Mouse (Mus musculus): Measurements from ENCODE around the gene Abr. TPM values are rescaled to one million over a fixed set of nuclear protein-coding genes. Genes with fewer than 3 reads are reported as not detected.
A peak's percentile ranks its signal among the peaks of the same experiment; 100 is the strongest.

Abr gene
- polyA plus RNA-seq (2015; fragmentation: Nextera tagmentation; extraction: Ambion mirVana): 37.5 and 38.0 TPM in 2 replicates

GRCm38 (mm10) chr11:76622152-76622565 is at the start of gene Abr:
Gene Abr, minus strand, starts transcription at chr11:76622314.
- H3K36me3 ChIP-seq: no peaks in the 10 kb centered on the region
- peak within 1 kb of the TSS; percentile 75 for H3K4me3 ChIP-seq
- no peak for ATAC-seq (ENCODE audit: low FRiP score, low read depth)
- WGBS: under 1% methylated on average over 31 of the region's 31 CpGs
- H3K27ac ChIP-seq: no peak within 1 kb of the TSS; the same call in 1 of the 2 replicates
- peaks cover 30% of the 10 kb centered on the region for H3K4me1 ChIP-seq
- peaks cover 20% of the 10 kb centered on the region for H3K27me3 ChIP-seq
- peak within 1 kb of the TSS; percentile 99 for H3K4me2 ChIP-seq (replicated peaks)
- H3K9me3 ChIP-seq: no peaks in the 10 kb centered on the region
- H3K9ac ChIP-seq: peak within 1 kb of the TSS; percentile 75

- H3K9me3 ChIP-seq: no peaks in the 10 kb centered on the region
- H3K4me2 ChIP-seq (replicated peaks): no peak overlapping the region
- WGBS: 20% methylated on average over 4 of the region's 4 CpGs
- ATAC-seq (ENCODE audit: low FRiP score, low read depth): no peak
- H3K36me3 ChIP-seq: no peaks in the 10 kb centered on the region
- peaks cover 89% of the 10 kb centered on the region for H3K27me3 ChIP-seq
- H3K27ac ChIP-seq: no peak overlapping the region
- H3K4me1 ChIP-seq: peaks cover 20% of the 10 kb centered on the region
- H3K4me3 ChIP-seq: no peak overlapping the region
- no peak overlapping the region for H3K9ac ChIP-seq
Measured at GRCm38 (mm10) chr11:76667807-76668206, 45.7 kb upstream of the Abr start.

GRCm38 (mm10) chr11:76666002-76666649 is 44.0 kb upstream of the Abr start:
- Histone ChIP-seq H3K36me3 (no peaks in the 10 kb centered on the region), H3K9me3 (no peaks in the 10 kb centered on the region), H3K27me3 (peaks cover 72% of the 10 kb centered on the region), H3K9ac (peak overlapping the region; percentile 62), H3K4me1 (peaks cover 11% of the 10 kb centered on the region), H3K4me2 (replicated peaks) (peak overlapping the region; percentile 71), H3K4me3 (peak overlapping the region; percentile 44), H3K27ac (no peak overlapping the region)
- 7% methylated on average over 35 of the region's 35 CpGs for WGBS
- no peak for ATAC-seq (ENCODE audit: low FRiP score, low read depth)

GRCm38 (mm10) chr11:76661790-76662468 is 39.8 kb upstream of the Abr start:
- Histone ChIP-seq H3K27ac (no peak overlapping the region), H3K36me3 (no peaks in the 10 kb centered on the region), H3K27me3 (peaks cover 34% of the 10 kb centered on the region), H3K4me3 (no peak overlapping the region), H3K9ac (no peak overlapping the region), H3K4me2 (replicated peaks) (no peak overlapping the region), H3K4me1 (peaks cover 29% of the 10 kb centered on the region), H3K9me3 (no peaks in the 10 kb centered on the region)
- no peak for ATAC-seq (ENCODE audit: low FRiP score, low read depth)
- WGBS: 42% methylated on average over 7 of the region's 7 CpGs

GRCm38 (mm10) chr11:76659138-76659930 is 37.2 kb upstream of the Abr start:
- peaks cover 20% of the 10 kb centered on the region for H3K4me1 ChIP-seq
- H3K36me3 ChIP-seq: no peaks in the 10 kb centered on the region
- peak; percentile 69; the same call in 1 of the 2 replicates for ATAC-seq (ENCODE audit: low FRiP score, low read depth)
- no peaks in the 10 kb centered on the region for H3K9me3 ChIP-seq
- peak overlapping the region; percentile 28; the same call in 1 of the 2 replicates for H3K4me2 ChIP-seq (replicated peaks)
- peaks cover 8% of the 10 kb centered on the region for H3K27me3 ChIP-seq
- H3K9ac ChIP-seq: no peak overlapping the region
- WGBS: 19% methylated on average over 14 of the region's 14 CpGs
- no peak overlapping the region for H3K4me3 ChIP-seq
- peak overlapping the region; percentile 18; the same call in 1 of the 2 replicates for H3K27ac ChIP-seq

GRCm38 (mm10) chr11:76657450-76657970 is 35.4 kb upstream of the Abr start:
- Histone ChIP-seq H3K9me3 (no peaks in the 10 kb centered on the region), H3K27me3 (no peaks in the 10 kb centered on the region), H3K4me3 (no peak overlapping the region), H3K9ac (no peak overlapping the region), H3K4me1 (peaks cover 20% of the 10 kb centered on the region), H3K4me2 (replicated peaks) (no peak overlapping the region), H3K27ac (no peak overlapping the region), H3K36me3 (no peaks in the 10 kb centered on the region)
- ATAC-seq (ENCODE audit: low FRiP score, low read depth): no peak
- 38% methylated on average over 4 of the region's 4 CpGs for WGBS

- Histone ChIP-seq H3K4me3 (peak overlapping the region; percentile 28), H3K9me3 (no peaks in the 10 kb centered on the region), H3K9ac (0 out of 2 replicates have a peak overlapping the region, but pooled peaks have one; percentile 58), H3K27ac (no peak overlapping the region), H3K4me2 (replicated peaks) (peak overlapping the region; percentile 52), H3K36me3 (no peaks in the 10 kb centered on the region), H3K4me1 (peaks cover 20% of the 10 kb centered on the region), H3K27me3 (no peaks in the 10 kb centered on the region)
- no peak for ATAC-seq (ENCODE audit: low FRiP score, low read depth)
- 5% methylated on average over 10 of the region's 10 CpGs for WGBS
Measured at GRCm38 (mm10) chr11:76655106-76655505, 33.0 kb upstream of the Abr start.

GRCm38 (mm10) chr11:76652838-76653334 is 30.8 kb upstream of the Abr start:
- Histone ChIP-seq H3K4me2 (replicated peaks) (no peak overlapping the region), H3K27ac (no peak overlapping the region), H3K36me3 (no peaks in the 10 kb centered on the region), H3K4me1 (peaks cover 3% of the 10 kb centered on the region; the same call in 1 of the 2 replicates), H3K9ac (no peak overlapping the region), H3K27me3 (no peaks in the 10 kb centered on the region), H3K4me3 (no peak overlapping the region), H3K9me3 (no peaks in the 10 kb centered on the region)
- no peak for ATAC-seq (ENCODE audit: low FRiP score, low read depth)
- WGBS: 36% methylated on average over 3 of the region's 3 CpGs

GRCm38 (mm10) chr11:76650862-76651560 is 28.9 kb upstream of the Abr start:
- Histone ChIP-seq H3K36me3 (no peaks in the 10 kb centered on the region), H3K9ac (no peak overlapping the region), H3K4me2 (replicated peaks) (no peak overlapping the region), H3K4me3 (no peak overlapping the region), H3K27me3 (no peaks in the 10 kb centered on the region), H3K27ac (no peak overlapping the region), H3K9me3 (no peaks in the 10 kb centered on the region), H3K4me1 (peaks cover 17% of the 10 kb centered on the region)
- ATAC-seq (ENCODE audit: low FRiP score, low read depth): no peak
- 46% methylated on average over 14 of the region's 14 CpGs for WGBS

GRCm38 (mm10) chr11:76647500-76647899 is 25.4 kb upstream of the Abr start:
- Histone ChIP-seq H3K27me3 (peaks cover 14% of the 10 kb centered on the region; the same call in 1 of the 2 replicates), H3K9ac (no peak overlapping the region), H3K4me1 (peaks cover 31% of the 10 kb centered on the region), H3K4me2 (replicated peaks) (peak overlapping the region; percentile 57), H3K36me3 (no peaks in the 10 kb centered on the region), H3K27ac (no peak overlapping the region), H3K4me3 (peak overlapping the region; percentile 21; the same call in 1 of the 2 replicates), H3K9me3 (no peaks in the 10 kb centered on the region)
- 4% methylated on average over 9 of the region's 9 CpGs for WGBS
- peak; percentile 10; the same call in 1 of the 2 replicates for ATAC-seq (ENCODE audit: low FRiP score, low read depth)

- Histone ChIP-seq H3K4me1 (peaks cover 31% of the 10 kb centered on the region), H3K27me3 (peaks cover 14% of the 10 kb centered on the region; the same call in 1 of the 2 replicates), H3K9me3 (no peaks in the 10 kb centered on the region), H3K4me2 (replicated peaks) (peak overlapping the region; percentile 57), H3K9ac (no peak overlapping the region), H3K36me3 (no peaks in the 10 kb centered on the region), H3K4me3 (peak overlapping the region; percentile 21; the same call in 1 of the 2 replicates), H3K27ac (no peak overlapping the region)
- peak; percentile 24; the same call in 1 of the 2 replicates for ATAC-seq (ENCODE audit: low FRiP score, low read depth)
- 2% methylated on average over 7 of the region's 7 CpGs for WGBS
Measured at GRCm38 (mm10) chr11:76647062-76647461, 24.9 kb upstream of the Abr start.
